Mouse (Mus musculus): Measurements from ENCODE around the gene Ppp6r1.

DNA sequence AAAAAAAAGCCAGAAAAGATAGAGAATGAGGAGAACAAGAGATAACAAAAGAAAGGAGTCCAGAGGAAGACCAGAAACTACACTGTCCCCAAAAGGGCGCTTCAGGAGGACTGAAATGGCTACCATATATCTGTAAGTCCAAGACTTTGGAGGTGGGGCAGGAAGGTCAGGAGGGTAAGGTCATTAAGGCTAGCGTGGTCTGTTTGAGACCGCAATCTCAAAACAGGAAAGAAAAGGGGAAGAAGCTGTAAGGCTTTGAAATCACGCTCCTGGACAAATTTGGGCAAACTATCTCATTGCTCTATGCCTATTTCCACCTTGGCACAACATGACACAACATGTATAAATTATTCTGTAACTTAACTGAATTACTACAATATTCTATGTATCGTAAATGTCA is 24.5 kb upstream of the Ppp6r1 start:
- TF ChIP-seq POLR2A (IDR thresholded peaks at IDR 0.05; ENCODE audit: borderline replicate concordance, extremely low read depth, insufficient read depth, insufficient read length, poor library complexity, severe bottlenecking) (no peak), CTCF (IDR thresholded peaks at IDR 0.05; ENCODE audit: borderline replicate concordance, extremely low read depth, insufficient read depth, insufficient read length) (no peak)

Data from brain, embryonic 14.5 days (tissue).